Mouse (Mus musculus) cerebellum, adult 9-11 months (tissue): ENCODE measurements at regions not wholly inside any gene's neighbourhood (a gene's known extent, or its start where the extent isn't known, plus 50 kb on each side); places are given as distances from the start of the nearest gene placed in this dataset.
A peak's percentile ranks its signal among the peaks of the same experiment; 100 is the strongest.

Experiments
- DNase-seq: peaks from one replicate; pipeline ENCODE4 v3.0.0; 2022

GRCm38 (mm10) chr9:115686605-115687004 is 222.7 kb upstream of the Gadl1 start:
- DNase-seq: no peak

GRCm38 (mm10) chr9:115692837-115693236 is 216.4 kb upstream of the Gadl1 start:
- no peak for DNase-seq

- DNase-seq: no peak
These were observed 205.5 kb upstream of the Gadl1 start for GRCm38 (mm10) chr9:115703791-115704190.

- peak; percentile 6 for DNase-seq
These were observed 205.0 kb upstream of the Gadl1 start for GRCm38 (mm10) chr9:115704249-115704648.

GRCm38 (mm10) chr9:115705761-115706160 is 203.5 kb upstream of the Gadl1 start:
- DNase-seq: no peak

- DNase-seq: no peak
These were observed 200.9 kb upstream of the Gadl1 start for GRCm38 (mm10) chr9:115708199-115708934.

GRCm38 (mm10) chr9:115710039-115710739 is 199.1 kb upstream of the Gadl1 start:
- no peak for DNase-seq

GRCm38 (mm10) chr9:115720306-115720705 is 188.9 kb upstream of the Gadl1 start:
- DNase-seq: no peak

GRCm38 (mm10) chr9:115720841-115721240 is 188.4 kb upstream of the Gadl1 start:
- no peak for DNase-seq

- DNase-seq: no peak
These were observed 185.2 kb upstream of the Gadl1 start for GRCm38 (mm10) chr9:115724063-115724462.

GRCm38 (mm10) chr9:115727361-115727760 is 181.9 kb upstream of the Gadl1 start:
- no peak for DNase-seq

- DNase-seq: no peak
These were observed 177.7 kb upstream of the Gadl1 start for GRCm38 (mm10) chr9:115731557-115731956.

GRCm38 (mm10) chr9:115733104-115733503 is 176.2 kb upstream of the Gadl1 start:
- no peak for DNase-seq

GRCm38 (mm10) chr9:115739984-115740383 is 169.3 kb upstream of the Gadl1 start:
- DNase-seq: no peak

GRCm38 (mm10) chr9:115746436-115746835 is 162.8 kb upstream of the Gadl1 start:
- no peak for DNase-seq

- no peak for DNase-seq
These were observed 148.8 kb upstream of the Gadl1 start for GRCm38 (mm10) chr9:115760496-115760895.

- no peak for DNase-seq
These were observed 145.1 kb upstream of the Gadl1 start for GRCm38 (mm10) chr9:115764136-115764535.

GRCm38 (mm10) chr9:115766471-115766870 is 142.8 kb upstream of the Gadl1 start:
- no peak for DNase-seq

- peak; percentile 4 for DNase-seq
These were observed 134.1 kb upstream of the Gadl1 start for GRCm38 (mm10) chr9:115775112-115775511.

GRCm38 (mm10) chr9:115775858-115776257 is 133.4 kb upstream of the Gadl1 start:
- DNase-seq: no peak

- no peak for DNase-seq
These were observed 132.0 kb upstream of the Gadl1 start for GRCm38 (mm10) chr9:115777097-115777864.

- no peak for DNase-seq
These were observed 130.4 kb upstream of the Gadl1 start for GRCm38 (mm10) chr9:115778862-115779261.

- no peak for DNase-seq
These were observed 109.9 kb upstream of the Gadl1 start for GRCm38 (mm10) chr9:115799330-115799729.

- DNase-seq: no peak
These were observed 108.6 kb upstream of the Gadl1 start for GRCm38 (mm10) chr9:115800624-115801023.
